Mouse (Mus musculus) midbrain, embryonic 11.5 days (tissue): ENCODE data around the gene Zfp654. TPM values are rescaled to one million over a fixed set of nuclear protein-coding genes. Genes with fewer than 3 reads are reported as not detected.
A peak's percentile ranks its signal among the peaks of the same experiment; 100 is the strongest.

Experiments
- ATAC-seq: fragments of 200-750 bp; cut with Nextera tagmentation; 2 replicates; pipeline ENCODE4 v1.8.0; 2017; ENCODE audit warnings: moderate TSS enrichment, moderate library complexity; ENCODE audit not compliant: low FRiP score
- DNase-seq: peaks from one replicate; pipeline ENCODE4 v3.0.0; 2015; ENCODE audit warnings: low spot score; ENCODE audit errors: missing footprints
- H3K27ac ChIP-seq: fragments of 300-500 bp; sonication (generic); 2 replicates; pipeline ENCODE4 v1.5.1; 2014; ENCODE audit warnings: low read depth, low read length
- H3K27me3 ChIP-seq: fragments of 300-500 bp; sonication (generic); 2 replicates; pipeline ENCODE4 v1.6.1; 2014; ENCODE audit warnings: mild to moderate bottlenecking, low read length, moderate library complexity, mixed read lengths; ENCODE audit not compliant: control insufficient read depth, insufficient read depth
- H3K36me3 ChIP-seq: fragments of 300-500 bp; sonication (generic); 2 replicates; pipeline ENCODE4 v1.6.1; 2014; ENCODE audit warnings: mild to moderate bottlenecking, low read length, moderate library complexity, mixed read lengths; ENCODE audit not compliant: control insufficient read depth, insufficient read depth
- H3K4me1 ChIP-seq: fragments of 300-500 bp; sonication (generic); 2 replicates; pipeline ENCODE4 v1.6.1; 2014; ENCODE audit warnings: low read length; ENCODE audit not compliant: control insufficient read depth, insufficient read depth
- H3K4me2 ChIP-seq: fragments of 300-500 bp; sonication (generic); 2 replicates; pipeline ENCODE4 v1.6.1; 2014; ENCODE audit warnings: mild to moderate bottlenecking, moderate library complexity
- H3K4me3 ChIP-seq: fragments of 300-500 bp; sonication (generic); 2 replicates; pipeline ENCODE4 v1.5.1; 2014; ENCODE audit warnings: low read depth, low read length
- H3K9ac ChIP-seq: fragments of 300-500 bp; sonication (generic); 2 replicates; pipeline ENCODE4 v1.6.1; 2014; ENCODE audit warnings: low read length
- H3K9me3 ChIP-seq: fragments of 300-500 bp; sonication (generic); 2 replicates; pipeline ENCODE4 v1.6.1; 2016; ENCODE audit warnings: low read length; ENCODE audit not compliant: control insufficient read depth
- WGBS: fragments of 180-500 bp; shearing (Covaris S2); extraction: QIAGEN DNeasy Blood & Tissue Kit; methylation state at CpG from one replicate; pipeline ENCODE4 v1.1.7; 2014; 5-methylcytosine and 5-hydroxymethylcytosine counted together
- polyA plus RNA-seq: library from polyadenylated mRNA; unstranded; fragments of >200 nt; fragmentation: Nextera tagmentation; extraction: Ambion mirVana; gene quantifications from 2 replicates; pipeline ENCODE4 v1.2.1, GENCODE M21; 2014

Zfp654 gene
- polyA plus RNA-seq, 1 experiment from 2014 or later = 8.1 TPM

DNA sequence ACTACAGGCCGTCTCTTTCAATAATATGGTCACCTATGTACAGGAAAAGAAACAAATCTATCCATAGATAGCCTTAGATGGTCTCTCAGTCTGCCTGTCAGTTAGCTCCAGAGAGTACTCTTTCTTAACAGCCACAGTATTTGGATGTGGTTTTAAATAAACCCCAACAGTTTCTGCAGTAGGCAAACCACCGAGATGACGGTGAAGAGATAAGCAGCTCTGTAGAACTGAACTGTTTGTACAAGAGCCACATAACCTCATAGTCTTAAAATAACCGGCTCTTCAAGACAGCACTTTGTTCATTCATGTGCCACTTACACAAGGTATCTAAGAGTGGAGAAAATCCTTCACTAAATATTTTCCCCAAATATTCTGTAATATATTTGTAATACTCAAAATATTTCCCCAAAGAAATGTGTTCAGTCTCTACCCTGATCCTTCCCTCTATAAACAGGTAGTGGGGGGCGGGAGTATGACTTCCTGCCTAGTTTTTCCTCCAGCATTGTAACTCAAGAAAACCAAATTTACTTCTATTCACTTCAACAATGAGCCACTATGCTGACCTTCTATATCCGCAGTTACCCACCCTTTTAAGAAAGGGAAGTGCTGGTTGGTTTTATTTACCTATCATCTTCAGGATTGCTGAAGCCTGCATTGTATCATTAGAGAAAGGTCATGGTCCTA lies 92.7 kb downstream of the Zfp654 start:
- H3K4me3 ChIP-seq = no peak overlapping the region
- no peak for DNase-seq
- H3K9ac ChIP-seq = no peak overlapping the region
- no peaks in the 10 kb centered on the region for H3K27me3 ChIP-seq
- H3K4me2 ChIP-seq = no peak overlapping the region
- no peak for ATAC-seq
- H3K4me1 ChIP-seq = no peaks in the 10 kb centered on the region
- no peak overlapping the region for H3K27ac ChIP-seq
- WGBS = 90% methylated on average over 6 of the region's 6 CpGs
- peaks cover 6% of the 10 kb centered on the region; the same call in 1 of the 2 replicates for H3K9me3 ChIP-seq
- H3K36me3 ChIP-seq = peaks cover 9% of the 10 kb centered on the region

DNA sequence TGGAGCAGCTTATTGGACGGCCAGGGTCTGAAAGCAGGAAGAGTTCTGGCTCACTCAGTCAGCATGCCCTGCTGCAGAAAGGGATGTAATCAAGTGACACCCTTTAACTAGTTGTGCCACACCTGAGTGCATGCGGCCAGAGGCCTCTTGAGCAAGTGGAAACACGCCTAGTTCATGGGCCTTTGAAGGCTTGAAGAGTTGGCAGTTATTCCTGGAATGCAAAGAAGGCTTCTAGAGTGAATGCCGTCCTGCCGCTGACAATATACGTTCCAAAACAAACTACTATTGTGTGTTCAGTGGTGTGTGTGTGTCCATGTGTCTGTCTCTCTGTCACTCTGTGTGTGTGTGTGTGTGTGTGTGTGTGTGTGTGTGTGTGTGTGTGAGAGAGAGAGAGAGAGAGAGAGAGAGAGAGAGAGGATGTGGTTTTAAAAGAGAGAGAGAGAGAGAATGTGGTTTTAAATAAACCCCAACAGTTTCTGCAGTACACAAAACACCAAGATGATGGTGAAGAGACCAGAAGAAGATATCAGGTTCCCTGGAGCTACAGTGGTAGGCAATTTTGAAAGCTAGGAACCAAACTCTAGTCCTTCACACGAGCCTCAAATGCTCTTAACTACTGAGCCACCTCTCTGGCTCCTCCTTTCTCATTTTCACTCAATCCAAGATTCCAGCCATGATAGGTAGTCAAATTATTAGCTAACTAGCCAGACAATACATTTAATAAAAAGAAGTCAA lies 93.6 kb downstream of the Zfp654 start:
- H3K36me3 ChIP-seq = no peaks in the 10 kb centered on the region; the same call in 1 of the 2 replicates
- H3K4me1 ChIP-seq = no peaks in the 10 kb centered on the region
- DNase-seq = no peak
- no peak overlapping the region for H3K4me2 ChIP-seq
- H3K4me3 ChIP-seq = no peak overlapping the region
- H3K27ac ChIP-seq = no peak overlapping the region
- whole genome bisulfite sequencing = 90% methylated on average over 7 of the region's 7 CpGs
- no peak overlapping the region for H3K9ac ChIP-seq
- H3K27me3 ChIP-seq = no peaks in the 10 kb centered on the region
- peaks cover under 1% of the 10 kb centered on the region; the same call in 1 of the 2 replicates for H3K9me3 ChIP-seq
- ATAC-seq = no peak

DNA sequence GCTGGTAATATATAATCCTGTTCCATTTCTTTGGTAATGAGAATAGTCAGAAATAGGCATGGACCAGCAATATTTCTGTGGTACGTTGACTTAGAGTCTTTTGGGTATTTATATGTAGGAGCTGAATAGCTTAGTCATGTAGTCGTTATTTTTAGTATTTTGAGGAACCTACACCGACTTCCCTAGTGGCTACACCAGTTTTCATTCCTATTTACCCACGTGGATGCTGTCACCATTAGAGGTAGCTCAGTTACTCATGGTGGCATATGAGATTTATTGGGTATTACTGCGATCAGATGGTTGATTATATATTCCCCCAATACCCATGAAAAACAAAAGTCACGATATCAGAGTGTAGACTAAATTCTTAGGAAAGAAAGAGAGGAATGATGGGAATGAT lies 95.1 kb downstream of the Zfp654 start:
- Histone ChIP-seq H3K4me1 (no peaks in the 10 kb centered on the region), H3K9ac (no peak overlapping the region), H3K4me3 (no peak overlapping the region), H3K27me3 (no peaks in the 10 kb centered on the region), H3K27ac (no peak overlapping the region), H3K4me2 (no peak overlapping the region), H3K9me3 (no peaks in the 10 kb centered on the region), H3K36me3 (no peaks in the 10 kb centered on the region)
- WGBS = 82% methylated on average over 6 of the region's 6 CpGs
- ATAC-seq (no peak), DNase-seq (no peak)

DNA sequence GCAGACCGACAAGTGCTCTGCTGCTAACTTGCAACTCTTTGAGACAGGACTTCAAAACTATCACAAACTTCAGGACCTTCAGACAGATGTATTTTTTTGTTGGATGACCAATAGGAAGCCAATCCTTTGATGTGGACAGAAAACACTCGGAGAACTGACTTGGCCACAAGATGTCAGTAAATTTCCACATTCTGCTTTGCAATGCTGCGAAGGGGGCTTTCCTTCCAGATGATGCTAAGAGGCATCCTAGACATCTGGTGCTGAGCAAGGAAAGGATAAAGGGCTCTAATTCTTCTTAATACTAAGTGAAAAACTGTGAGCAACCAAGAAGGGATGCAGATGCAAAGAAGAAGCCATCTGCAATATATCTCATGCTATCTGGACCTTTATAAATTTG lies 96.7 kb downstream of the Zfp654 start:
- Histone ChIP-seq H3K4me2 (no peak overlapping the region), H3K9me3 (no peaks in the 10 kb centered on the region), H3K9ac (no peak overlapping the region), H3K36me3 (no peaks in the 10 kb centered on the region), H3K4me3 (no peak overlapping the region), H3K4me1 (no peaks in the 10 kb centered on the region), H3K27me3 (no peaks in the 10 kb centered on the region), H3K27ac (no peak overlapping the region)
- DNase-seq = peak; percentile 88
- peak; percentile 69 for ATAC-seq
- WGBS = 45% methylated on average over 3 of the region's 3 CpGs

DNA sequence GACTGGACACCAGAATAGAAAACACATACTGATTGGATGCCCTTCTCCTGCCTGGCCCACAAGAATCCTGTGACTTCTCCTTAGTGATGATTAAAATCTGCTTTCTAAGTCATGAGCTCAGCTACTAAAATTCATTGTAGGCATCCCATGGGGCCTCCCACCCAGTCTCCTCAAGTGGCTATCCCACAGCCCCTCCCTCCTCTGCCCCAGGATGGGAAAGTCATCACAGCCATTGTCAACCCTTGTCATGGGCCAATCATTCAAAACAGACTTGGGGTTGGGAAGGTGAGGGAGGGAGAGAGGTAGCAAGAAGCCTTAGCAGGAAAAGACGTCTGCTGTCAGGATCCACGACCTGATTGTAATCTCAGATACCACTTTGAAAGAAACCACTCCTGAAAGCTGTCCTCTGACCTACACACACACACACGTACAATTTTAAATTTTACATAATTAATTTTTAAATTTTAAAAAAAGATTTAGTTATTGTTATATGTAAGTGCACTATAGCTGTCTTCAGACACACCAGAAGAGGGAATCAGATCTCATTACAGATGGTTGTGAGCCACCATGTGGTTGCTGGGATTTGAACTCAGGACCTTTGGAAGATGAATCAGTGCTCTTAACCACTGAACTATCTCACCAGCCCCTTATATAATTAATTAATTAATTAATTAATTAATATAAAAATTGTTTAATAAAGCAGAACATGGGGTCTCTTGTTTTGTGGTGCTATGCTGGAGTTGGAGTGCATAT lies 97.3 kb downstream of the Zfp654 start:
- Histone ChIP-seq H3K27ac (no peak overlapping the region), H3K36me3 (no peaks in the 10 kb centered on the region), H3K9ac (no peak overlapping the region), H3K9me3 (no peaks in the 10 kb centered on the region), H3K4me3 (no peak overlapping the region), H3K4me2 (no peak overlapping the region), H3K4me1 (no peaks in the 10 kb centered on the region), H3K27me3 (no peaks in the 10 kb centered on the region)
- DNase-seq = no peak
- 63% methylated on average over 3 of the region's 3 CpGs for WGBS
- ATAC-seq = no peak

DNA sequence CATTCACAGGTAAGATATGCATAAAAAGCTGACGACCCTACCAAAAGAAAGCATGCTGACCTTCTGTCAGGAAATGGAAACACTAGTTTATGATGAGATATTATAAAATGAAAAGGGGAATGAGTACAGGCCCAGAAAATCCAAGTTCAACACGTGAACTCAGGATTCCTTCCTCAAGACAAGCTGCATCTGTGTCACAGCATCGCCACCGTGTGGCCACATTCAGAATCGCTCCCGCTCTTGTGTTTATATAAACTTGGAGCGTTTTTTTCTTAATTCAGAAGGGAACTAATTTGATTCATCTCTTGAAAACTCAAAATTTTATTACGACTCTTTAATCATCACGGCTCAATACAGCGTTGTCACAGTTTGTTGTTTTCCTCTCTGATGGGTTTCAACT lies 103.2 kb downstream of the Zfp654 start:
- H3K4me2 ChIP-seq = no peak overlapping the region
- no peaks in the 10 kb centered on the region for H3K36me3 ChIP-seq
- no peak overlapping the region for H3K27ac ChIP-seq
- H3K4me1 ChIP-seq = no peaks in the 10 kb centered on the region
- DNase-seq = peak; percentile 99
- H3K4me3 ChIP-seq = no peak overlapping the region
- WGBS = 10% methylated on average over 10 of the region's 10 CpGs
- H3K9me3 ChIP-seq = no peaks in the 10 kb centered on the region
- no peaks in the 10 kb centered on the region for H3K27me3 ChIP-seq
- H3K9ac ChIP-seq = no peak overlapping the region
- ATAC-seq = peak; percentile 41; the same call in 1 of the 2 replicates

DNA sequence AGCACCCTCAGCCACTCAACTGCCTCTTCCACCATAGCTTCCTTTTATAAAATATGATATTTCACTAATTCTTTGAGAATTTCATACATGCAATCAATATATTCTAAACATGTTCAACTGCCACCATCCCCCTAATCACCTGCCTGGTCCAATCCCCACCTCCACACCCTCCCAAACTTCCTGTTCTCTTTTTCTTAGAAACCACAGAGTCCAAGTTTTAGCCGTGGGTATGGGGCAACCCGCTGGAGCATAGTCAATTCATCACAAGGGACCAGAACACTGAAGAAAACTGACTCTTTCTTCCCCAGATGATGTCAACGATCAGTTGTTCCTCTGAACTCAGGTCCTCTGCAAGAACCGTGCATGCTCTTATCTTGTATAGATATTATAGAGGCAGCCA lies 106.4 kb downstream of the Zfp654 start:
- Histone ChIP-seq H3K27me3 (no peaks in the 10 kb centered on the region), H3K4me3 (no peak overlapping the region), H3K9ac (no peak overlapping the region), H3K36me3 (no peaks in the 10 kb centered on the region), H3K4me2 (no peak overlapping the region), H3K9me3 (no peaks in the 10 kb centered on the region), H3K27ac (no peak overlapping the region), H3K4me1 (no peaks in the 10 kb centered on the region)
- no peak for DNase-seq
- no peak for ATAC-seq
- WGBS = 87% methylated on average over 4 of the region's 4 CpGs

DNA sequence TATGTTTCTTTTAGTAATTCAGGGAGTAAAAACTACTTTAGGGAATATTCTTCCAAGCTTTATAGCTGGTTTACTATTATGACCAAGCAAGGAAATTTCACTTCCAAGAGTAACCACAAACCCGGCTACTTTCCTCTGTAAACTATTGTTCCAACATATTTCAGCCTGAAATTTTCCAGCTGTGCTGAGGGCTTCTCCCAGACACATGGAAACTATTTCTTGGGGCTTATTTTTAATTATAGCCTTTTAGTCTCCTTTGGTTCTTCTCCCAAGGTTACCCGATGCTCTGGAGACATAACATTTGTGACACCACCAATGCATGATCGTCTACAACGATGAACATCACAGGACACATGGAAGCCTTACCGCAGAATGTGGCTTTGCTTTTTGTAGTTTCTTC lies 114.2 kb downstream of the Zfp654 start:
- no peak for DNase-seq
- WGBS = 81% methylated on average over 5 of the region's 5 CpGs

More for the DNA sequence above, 114.2 kb downstream of the Zfp654 start:
- Histone ChIP-seq H3K4me1 (no peaks in the 10 kb centered on the region), H3K27ac (no peak overlapping the region), H3K4me2 (no peak overlapping the region), H3K9me3 (no peaks in the 10 kb centered on the region), H3K27me3 (no peaks in the 10 kb centered on the region), H3K4me3 (no peak overlapping the region), H3K36me3 (no peaks in the 10 kb centered on the region), H3K9ac (no peak overlapping the region)
- no peak for ATAC-seq
